Mouse (Mus musculus) spleen, adult 2 months (tissue): ENCODE measurements around the gene Ptprcap.

ENCODE experiments used
- CTCF ChIP-seq: fragments of 200-500 bp; IDR thresholded peaks from 2 replicates; pipeline ENCODE4 v1.5.1; 2011; ENCODE audit warnings: mild to moderate bottlenecking, inconsistent platforms; ENCODE audit not compliant: insufficient read depth, insufficient read length, insufficient replicate concordance; ENCODE audit errors: extremely low read depth
- POLR2A ChIP-seq: fragments of 200-500 bp; IDR thresholded peaks from 2 replicates; pipeline ENCODE4 v1.6.1; 2011; ENCODE audit warnings: low read depth, low read length, inconsistent platforms

DNA sequence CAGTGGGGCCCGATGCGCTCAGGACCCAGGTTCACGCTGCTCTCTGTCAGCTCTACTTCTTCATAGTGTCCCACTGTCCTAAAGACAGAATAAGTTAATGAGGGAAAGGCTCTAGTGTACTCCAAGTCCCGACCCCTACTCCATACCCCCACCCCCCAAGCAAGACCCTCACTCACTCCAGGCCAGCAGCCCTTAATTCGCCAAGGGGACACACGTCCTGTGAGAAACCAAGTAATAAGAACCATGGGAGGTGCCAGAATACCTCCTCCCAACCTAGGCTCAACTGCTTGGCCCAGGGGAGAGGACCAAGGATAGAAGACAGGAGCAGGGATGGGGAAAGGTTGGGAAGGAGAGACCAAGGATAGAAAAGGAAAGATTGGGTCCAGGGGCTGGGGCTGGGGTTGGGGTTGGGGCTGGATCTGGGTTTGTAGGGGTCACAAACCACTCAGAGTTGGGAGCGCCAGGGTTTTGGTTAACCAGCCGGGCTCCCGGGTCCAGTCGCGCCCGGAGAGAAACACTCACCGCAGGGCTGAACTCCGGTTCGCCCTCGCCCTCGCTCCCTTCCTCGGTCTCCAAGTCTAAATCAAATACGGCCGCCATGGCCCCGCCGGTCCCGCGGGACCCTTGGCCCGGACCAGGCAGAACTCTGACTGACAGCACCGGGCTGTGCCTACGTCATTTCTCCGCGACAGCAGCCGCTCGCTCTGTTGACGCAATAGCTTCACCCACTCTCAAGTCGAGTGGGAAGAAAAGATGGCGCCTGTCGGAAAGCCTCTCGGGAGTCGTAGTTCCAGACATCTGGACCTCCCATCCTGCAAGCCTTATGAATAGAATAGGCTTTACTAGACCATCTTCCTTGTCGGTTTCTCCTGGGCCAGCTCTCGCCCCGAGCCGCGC is 9.5 kb downstream of the Ptprcap start, which contains the start of gene Rps6kb2:
- no peak for TF ChIP-seq CTCF
- TF ChIP-seq POLR2A: peak; percentile 13; the same call in 1 of the 2 replicates
